Mouse (Mus musculus): ENCODE measurements around the gene Sidt2. TPM values are rescaled to one million over a fixed set of nuclear protein-coding genes. Genes with fewer than 3 reads are reported as not detected.

Sidt2 gene
- total and polyA plus RNA-seq, 2 experiments from 2014 or later, result 31.4 to 78.4 TPM

GRCm38 (mm10) chr9:45946182-45946871, 8.7 kb downstream of the Sidt2 start:
- Histone ChIP-seq H3K4me3 (ENCODE audit: low read depth, low read length) (no peak overlapping the region), H3K9me3 (replicated peaks; ENCODE audit: control insufficient read depth, low read length) (no peaks in the 10 kb centered on the region), H3K9ac (replicated peaks; ENCODE audit: low read depth, low read length) (no peak overlapping the region), H3K27ac (ENCODE audit: low read depth) (no peak overlapping the region), H3K36me3 (replicated peaks; ENCODE audit: control insufficient read depth, insufficient read depth, low read length) (peaks cover 98% of the 10 kb centered on the region), H3K27me3 (ENCODE audit: control insufficient read depth, insufficient read depth, low read length) (no peaks in the 10 kb centered on the region), H3K4me2 (ENCODE audit: low read depth, low read length) (no peak overlapping the region), H3K4me1 (ENCODE audit: control insufficient read depth, insufficient read depth) (no peaks in the 10 kb centered on the region)
- DNase-seq (ENCODE audit: low spot score) (no peak), ATAC-seq (ENCODE audit: insufficient read depth, low read depth) (no peak)
- TF ChIP-seq CTCF (IDR thresholded peaks at IDR 0.05; ENCODE audit: low read depth) (no peak), EP300 (IDR thresholded peaks at IDR 0.05; ENCODE audit: low read depth) (no peak)
- WGBS, result 82% methylated on average over 16 of the region's 16 CpGs

- 87% methylated on average over 13 of the region's 13 CpGs for WGBS
- DNase-seq (ENCODE audit: low spot score) (no peak), ATAC-seq (ENCODE audit: insufficient read depth, low read depth) (no peak)
- Histone ChIP-seq H3K9me3 (replicated peaks; ENCODE audit: control insufficient read depth, low read length) (no peaks in the 10 kb centered on the region), H3K4me1 (ENCODE audit: control insufficient read depth, insufficient read depth) (no peaks in the 10 kb centered on the region), H3K9ac (replicated peaks; ENCODE audit: low read depth, low read length) (no peak overlapping the region), H3K36me3 (replicated peaks; ENCODE audit: control insufficient read depth, insufficient read depth, low read length) (peaks cover 99% of the 10 kb centered on the region), H3K4me2 (ENCODE audit: low read depth, low read length) (no peak overlapping the region), H3K27ac (ENCODE audit: low read depth) (no peak overlapping the region), H3K27me3 (ENCODE audit: control insufficient read depth, insufficient read depth, low read length) (no peaks in the 10 kb centered on the region), H3K4me3 (ENCODE audit: low read depth, low read length) (no peak overlapping the region)
- TF ChIP-seq CTCF (IDR thresholded peaks at IDR 0.05; ENCODE audit: low read depth), result no peak
- TF ChIP-seq EP300 (IDR thresholded peaks at IDR 0.05; ENCODE audit: low read depth), result no peak
Observed at GRCm38 (mm10) chr9:45945721-45946120, 9.3 kb downstream of the Sidt2 start.

- 78% methylated on average over 13 of the region's 13 CpGs for WGBS
- no peaks in the 10 kb centered on the region for H3K27me3 ChIP-seq (ENCODE audit: control insufficient read depth, insufficient read depth, low read length)
- DNase-seq (ENCODE audit: low spot score) (no peak), ATAC-seq (ENCODE audit: insufficient read depth, low read depth) (no peak)
- H3K27ac ChIP-seq (ENCODE audit: low read depth), result peak overlapping the region; percentile 6; the same call in 1 of the 2 replicates
- TF ChIP-seq CTCF (IDR thresholded peaks at IDR 0.05; ENCODE audit: low read depth), result no peak
- TF ChIP-seq EP300 (IDR thresholded peaks at IDR 0.05; ENCODE audit: low read depth), result no peak
- peaks cover 91% of the 10 kb centered on the region for H3K36me3 ChIP-seq (replicated peaks; ENCODE audit: control insufficient read depth, insufficient read depth, low read length)
- H3K4me2 ChIP-seq (ENCODE audit: low read depth, low read length), result no peak overlapping the region
- no peak overlapping the region for H3K9ac ChIP-seq (replicated peaks; ENCODE audit: low read depth, low read length)
- H3K4me3 ChIP-seq (ENCODE audit: low read depth, low read length), result no peak overlapping the region
- H3K4me1 ChIP-seq (ENCODE audit: control insufficient read depth, insufficient read depth), result no peaks in the 10 kb centered on the region
- H3K9me3 ChIP-seq (replicated peaks; ENCODE audit: control insufficient read depth, low read length), result no peaks in the 10 kb centered on the region
Observed at GRCm38 (mm10) chr9:45944506-45945400, 10.3 kb downstream of the Sidt2 start.

DNA sequence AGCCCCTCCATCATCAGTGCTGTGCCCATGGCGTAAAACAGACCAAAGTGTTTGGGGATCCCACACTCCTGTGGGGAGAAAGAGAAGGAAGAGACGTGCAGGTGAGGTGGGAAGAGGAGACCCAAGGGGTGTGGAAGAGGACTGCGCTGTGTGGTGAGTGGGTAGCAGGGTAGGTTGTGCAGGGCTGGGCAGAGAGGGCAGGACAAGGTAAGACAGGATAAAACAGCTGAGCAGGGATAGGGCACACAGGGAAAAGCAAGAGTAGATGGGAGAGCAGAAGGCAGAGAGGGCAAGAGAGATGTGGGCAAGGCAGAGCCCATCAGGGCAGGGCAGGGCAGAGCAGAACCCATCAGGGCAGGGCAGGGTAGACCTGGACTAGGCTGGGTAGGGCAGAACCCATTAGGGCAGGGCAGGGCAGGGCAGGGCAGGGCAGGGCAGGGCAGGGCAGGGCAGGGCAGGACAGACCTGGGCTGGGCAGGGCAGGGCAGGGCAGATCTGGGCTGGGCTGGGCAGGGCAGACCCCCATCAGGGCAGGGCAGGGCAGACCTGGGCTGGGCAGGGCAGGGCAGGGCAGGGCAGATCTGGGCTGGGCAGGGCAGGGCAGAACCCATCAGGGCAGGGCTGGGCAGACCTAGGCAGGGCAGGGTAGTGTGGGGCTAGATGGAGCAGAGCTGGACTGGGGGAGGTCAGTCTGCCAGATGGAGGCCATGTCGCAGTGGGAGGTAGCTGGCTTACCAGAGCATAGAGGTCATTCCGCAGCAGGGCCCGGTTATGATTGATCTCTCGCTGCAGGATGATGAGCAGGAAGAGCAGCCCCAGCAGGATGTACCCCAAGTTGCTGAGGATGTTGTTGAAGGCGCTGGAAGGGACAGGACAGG, 11.2 kb downstream of the Sidt2 start:
- Histone ChIP-seq H3K27me3 (ENCODE audit: control insufficient read depth, insufficient read depth, low read length) (no peaks in the 10 kb centered on the region), H3K27ac (ENCODE audit: low read depth) (peak overlapping the region; percentile 6; the same call in 1 of the 2 replicates), H3K4me2 (ENCODE audit: low read depth, low read length) (no peak overlapping the region), H3K36me3 (replicated peaks; ENCODE audit: control insufficient read depth, insufficient read depth, low read length) (peaks cover 87% of the 10 kb centered on the region), H3K4me1 (ENCODE audit: control insufficient read depth, insufficient read depth) (no peaks in the 10 kb centered on the region), H3K9me3 (replicated peaks; ENCODE audit: control insufficient read depth, low read length) (no peaks in the 10 kb centered on the region), H3K9ac (replicated peaks; ENCODE audit: low read depth, low read length) (no peak overlapping the region), H3K4me3 (ENCODE audit: low read depth, low read length) (no peak overlapping the region)
- DNase-seq (ENCODE audit: low spot score) (no peak), ATAC-seq (ENCODE audit: insufficient read depth, low read depth) (no peak)
- WGBS, result 94% methylated on average over 8 of the region's 8 CpGs
- no peak for TF ChIP-seq EP300 (IDR thresholded peaks at IDR 0.05; ENCODE audit: low read depth)
- no peak for TF ChIP-seq CTCF (IDR thresholded peaks at IDR 0.05; ENCODE audit: low read depth)

DNA sequence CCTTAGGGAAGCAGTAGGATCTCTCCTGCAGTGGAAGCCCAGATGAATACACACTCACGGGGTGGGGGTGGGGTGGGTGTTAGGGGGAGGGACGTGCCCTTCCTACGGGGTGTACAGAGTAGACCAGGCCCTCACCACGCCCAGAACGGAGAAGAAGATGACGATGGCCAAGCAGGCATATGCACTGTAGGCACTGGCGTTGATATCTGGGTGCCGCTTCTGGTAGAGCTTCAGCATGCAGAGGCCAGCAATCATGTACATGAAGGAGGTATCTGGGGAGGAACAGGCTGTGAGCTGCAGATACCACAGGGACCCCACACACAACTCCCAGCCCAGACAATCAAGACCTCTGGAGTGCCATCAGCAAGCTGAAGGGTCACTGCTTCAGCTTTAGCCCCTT, 12.1 kb downstream of the Sidt2 start:
- TF ChIP-seq EP300 (IDR thresholded peaks at IDR 0.05; ENCODE audit: low read depth) (no peak), CTCF (IDR thresholded peaks at IDR 0.05; ENCODE audit: low read depth) (no peak)
- Histone ChIP-seq H3K9ac (replicated peaks; ENCODE audit: low read depth, low read length) (no peak overlapping the region), H3K4me3 (ENCODE audit: low read depth, low read length) (no peak overlapping the region), H3K27ac (ENCODE audit: low read depth) (no peak overlapping the region), H3K27me3 (ENCODE audit: control insufficient read depth, insufficient read depth, low read length) (no peaks in the 10 kb centered on the region), H3K36me3 (replicated peaks; ENCODE audit: control insufficient read depth, insufficient read depth, low read length) (peaks cover 85% of the 10 kb centered on the region), H3K9me3 (replicated peaks; ENCODE audit: control insufficient read depth, low read length) (no peaks in the 10 kb centered on the region), H3K4me1 (ENCODE audit: control insufficient read depth, insufficient read depth) (no peaks in the 10 kb centered on the region), H3K4me2 (ENCODE audit: low read depth, low read length) (no peak overlapping the region)
- 90% methylated on average over 8 of the region's 8 CpGs for WGBS
- no peak for ATAC-seq (ENCODE audit: insufficient read depth, low read depth)
- DNase-seq (ENCODE audit: low spot score), result no peak

Measured in heart, postnatal 0 days (tissue).